Mouse (Mus musculus): ENCODE measurements around the gene Dnah8.
"Not testable (repeated sequence)": the region's sequence is repeated elsewhere in the genome, so short reads cannot be mapped to it uniquely, and the experiment has no call there.

Gene Dnah8

DNA sequence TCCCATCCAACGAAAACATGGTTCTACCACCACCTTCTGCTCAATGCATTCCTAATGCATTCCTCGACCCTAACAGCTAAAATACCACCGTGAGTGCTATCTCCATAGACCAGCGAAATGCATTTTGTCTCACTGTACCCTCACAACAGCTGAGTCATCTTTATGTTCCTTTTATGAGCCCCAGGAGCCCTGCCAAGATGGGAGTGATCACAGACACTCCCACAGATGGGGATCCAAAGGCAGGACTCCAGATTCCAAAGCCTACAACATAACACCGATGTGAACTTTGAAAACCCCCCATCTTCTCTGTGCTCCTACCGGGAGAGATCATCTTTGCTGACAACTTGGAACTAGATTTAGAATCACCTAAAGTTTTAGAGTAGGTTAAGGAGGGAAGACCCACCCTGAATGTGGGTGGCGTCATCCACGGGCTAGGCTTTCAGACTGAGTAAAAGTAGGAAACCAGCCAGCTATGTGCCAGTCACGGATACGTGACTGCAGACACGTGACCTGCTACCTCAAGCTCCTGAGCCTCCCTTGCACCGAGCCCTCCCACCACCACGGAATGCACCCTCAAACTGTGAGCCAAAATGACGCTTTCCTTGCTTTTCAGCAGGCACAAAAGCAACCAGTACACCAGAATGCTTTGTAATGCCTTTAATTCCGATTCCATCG lies 14.7 kb upstream of the Dnah8 start:
- no peak for DNase-seq

DNA sequence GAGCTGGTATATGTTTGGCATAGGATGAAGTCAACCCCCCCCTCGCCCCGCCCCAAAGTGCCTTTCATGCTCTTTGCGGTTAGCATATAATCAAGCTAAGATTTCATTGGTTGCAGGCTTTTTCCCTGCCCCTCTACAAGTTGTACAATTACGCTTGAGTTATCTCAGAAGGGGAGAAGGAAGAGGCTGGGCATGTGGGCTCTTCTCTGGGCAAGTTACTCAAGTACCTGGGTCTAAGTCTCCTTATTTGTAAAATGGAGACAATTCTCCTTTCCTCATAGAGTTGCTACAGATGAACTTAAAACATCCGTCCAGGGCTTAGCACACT lies 14.2 kb upstream of the Dnah8 start:
- no peak for DNase-seq

DNA sequence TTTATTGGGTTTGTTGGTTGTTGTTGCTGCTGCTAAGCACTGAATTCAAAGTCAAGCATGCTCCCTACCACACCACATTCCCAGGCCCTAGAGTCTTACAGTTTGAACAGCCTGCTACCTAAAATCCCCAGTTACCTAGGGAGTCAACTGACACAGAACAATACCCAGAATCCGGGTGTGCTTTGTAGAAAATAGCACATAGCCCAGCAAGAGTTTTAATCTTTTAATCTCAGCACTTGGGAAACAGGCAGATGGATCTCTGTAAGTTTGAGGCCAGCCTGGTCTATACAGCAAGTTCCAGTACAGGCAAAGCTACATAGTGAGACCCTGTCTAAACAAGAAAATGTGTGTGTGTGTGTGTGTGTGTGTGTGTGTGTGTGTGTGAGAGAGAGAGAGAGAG lies 13.4 kb upstream of the Dnah8 start:
- DNase-seq = no peak

DNA sequence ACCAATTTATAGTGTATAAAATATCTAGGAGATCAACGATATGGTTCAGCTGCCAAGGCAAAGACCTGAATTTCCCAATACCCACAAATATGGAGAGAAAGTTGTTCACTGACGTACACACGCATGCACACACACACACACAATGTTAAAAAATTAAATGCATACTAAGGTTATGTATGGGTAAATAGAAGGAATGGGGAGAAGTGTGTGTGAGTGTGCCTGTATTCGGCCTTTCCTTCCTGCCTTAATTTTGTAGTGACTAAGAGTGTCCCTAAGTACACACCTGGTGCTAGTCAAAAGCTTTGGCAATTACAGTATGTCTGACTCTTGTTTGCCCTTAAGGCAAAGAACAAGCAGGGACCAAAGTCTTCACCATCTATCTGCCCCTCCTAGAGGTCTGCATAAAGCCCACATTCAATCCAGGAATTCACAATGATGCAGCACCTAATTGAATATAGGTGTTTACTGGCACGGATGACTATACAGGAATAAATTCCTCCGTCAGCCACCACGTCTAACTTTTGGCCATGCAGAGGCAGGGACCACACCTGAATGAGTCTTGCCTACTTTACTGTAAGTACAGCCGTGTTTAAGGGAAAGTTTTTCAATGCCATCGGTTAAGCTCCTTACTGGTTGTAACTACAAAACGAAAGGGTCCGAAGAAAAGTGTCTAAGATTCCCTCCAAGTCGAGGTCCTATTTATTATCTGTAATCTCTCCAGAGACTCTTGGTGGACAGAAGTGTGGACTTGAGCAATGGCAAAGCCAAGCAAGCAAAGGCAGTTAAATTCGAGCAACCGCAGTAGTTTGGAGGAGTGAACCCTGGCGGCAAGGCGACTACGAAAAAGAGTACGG lies 12.7 kb upstream of the Dnah8 start:
- no peak for DNase-seq

DNA sequence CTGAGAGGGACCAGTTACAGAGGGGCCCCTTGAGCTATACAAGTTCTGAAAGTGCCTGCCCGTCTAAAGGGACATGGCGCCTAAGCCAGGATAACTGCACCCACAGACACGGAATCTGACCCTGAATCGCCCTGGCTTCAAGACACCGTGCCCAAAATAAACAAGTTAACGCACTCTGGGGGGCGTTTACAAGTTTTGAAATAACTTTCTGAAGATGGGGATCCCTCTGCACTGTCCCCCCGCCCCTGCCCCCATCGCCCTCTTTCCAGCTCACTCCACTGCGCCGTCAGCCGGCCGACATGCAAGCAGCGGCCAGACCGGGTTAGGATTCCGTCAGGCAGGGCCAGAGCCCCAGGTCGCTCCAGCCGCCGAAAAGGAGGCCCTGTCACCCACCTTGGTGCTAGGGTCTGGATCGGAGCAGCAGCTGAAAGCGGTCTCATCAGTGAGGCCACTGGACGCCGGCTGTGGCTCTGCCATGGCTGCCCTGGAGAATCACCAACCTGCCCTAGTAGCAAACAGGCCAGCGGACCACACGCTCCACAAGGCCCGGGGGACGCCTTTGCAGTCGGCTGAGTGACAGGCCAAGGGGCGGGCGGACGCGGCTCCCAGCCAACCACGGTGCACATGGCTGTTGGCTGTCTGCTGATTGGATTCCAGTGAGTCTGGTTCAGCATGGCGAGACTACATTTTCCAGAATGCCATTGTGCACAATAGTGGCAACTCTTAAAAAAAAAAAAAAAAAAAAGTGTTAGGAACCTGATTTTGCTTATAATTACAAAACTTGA lies 11.9 kb upstream of the Dnah8 start:
- DNase-seq = peak; percentile 100

DNA sequence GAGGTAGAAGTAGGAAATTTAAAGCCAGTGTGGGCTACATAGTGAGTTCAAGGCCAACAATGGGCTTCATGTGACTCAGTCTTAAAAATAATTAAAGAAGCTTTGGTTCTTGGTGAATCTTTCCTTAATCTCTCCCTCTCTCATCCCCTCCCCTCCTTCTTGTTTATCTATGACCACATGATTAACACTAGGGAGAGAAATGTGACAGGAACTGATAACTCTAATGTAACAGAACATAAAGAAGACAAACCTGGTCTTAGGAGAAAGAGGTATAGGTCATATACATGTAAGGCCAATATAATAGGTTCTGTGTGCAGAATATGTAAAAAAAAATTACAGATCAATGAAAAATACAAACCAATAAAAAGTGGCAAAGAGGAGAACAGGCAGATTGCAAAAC lies 10.8 kb upstream of the Dnah8 start:
- no peak for DNase-seq

DNA sequence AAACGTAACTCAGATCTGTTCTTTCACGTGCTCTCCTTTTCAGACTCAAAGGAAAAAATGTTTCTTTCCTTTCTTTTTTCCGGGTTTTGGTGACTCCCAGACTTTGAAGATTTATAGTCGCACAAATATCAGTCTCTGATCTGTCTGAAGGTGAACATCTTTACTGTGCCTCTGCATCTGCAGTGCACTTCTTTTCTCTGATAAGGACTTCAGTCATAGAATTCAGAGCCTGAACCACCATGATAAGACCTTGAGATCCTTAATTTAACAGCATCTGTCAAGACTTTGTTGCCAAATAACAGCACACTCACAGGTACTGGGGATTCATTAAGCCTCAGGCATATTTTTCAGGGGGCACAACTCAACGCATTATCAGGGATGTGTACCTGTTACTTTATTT lies 8.0 kb upstream of the Dnah8 start:
- no peak for DNase-seq

DNA sequence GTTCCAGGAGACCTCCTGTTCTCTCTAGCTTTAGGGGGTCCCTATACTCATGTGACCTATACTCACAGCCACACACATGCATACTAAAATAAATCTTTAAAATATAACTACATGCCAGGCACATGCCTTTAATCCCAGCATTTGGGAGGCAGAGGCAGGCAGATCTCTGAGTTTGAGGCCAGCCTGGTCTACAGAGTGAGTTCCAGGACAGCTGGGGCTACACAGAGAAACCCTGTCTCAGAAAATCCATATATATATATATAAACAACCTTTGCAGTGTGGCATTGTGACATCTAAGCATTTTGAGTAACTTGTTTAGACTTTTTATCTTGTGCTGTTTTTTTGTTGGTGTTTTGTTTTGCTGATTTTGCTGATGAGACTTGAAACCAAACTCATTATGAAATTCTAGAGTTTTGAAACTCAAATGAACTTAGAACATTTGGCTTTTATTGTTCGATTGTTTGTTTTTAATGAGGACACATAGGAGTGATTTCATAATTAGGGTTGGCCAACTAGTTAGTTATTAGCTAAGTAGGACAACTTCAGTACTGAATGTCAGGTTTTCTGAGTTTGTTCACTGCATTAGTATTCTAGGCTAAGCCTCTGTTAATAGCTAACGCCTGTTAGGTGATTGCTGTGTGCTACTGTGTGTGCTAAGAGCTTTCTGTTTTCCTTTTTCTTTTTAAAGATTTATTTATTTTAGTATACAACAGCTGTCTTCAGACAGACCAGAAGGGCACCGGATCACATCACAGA lies 5.8 kb upstream of the Dnah8 start:
- no peak for DNase-seq

DNA sequence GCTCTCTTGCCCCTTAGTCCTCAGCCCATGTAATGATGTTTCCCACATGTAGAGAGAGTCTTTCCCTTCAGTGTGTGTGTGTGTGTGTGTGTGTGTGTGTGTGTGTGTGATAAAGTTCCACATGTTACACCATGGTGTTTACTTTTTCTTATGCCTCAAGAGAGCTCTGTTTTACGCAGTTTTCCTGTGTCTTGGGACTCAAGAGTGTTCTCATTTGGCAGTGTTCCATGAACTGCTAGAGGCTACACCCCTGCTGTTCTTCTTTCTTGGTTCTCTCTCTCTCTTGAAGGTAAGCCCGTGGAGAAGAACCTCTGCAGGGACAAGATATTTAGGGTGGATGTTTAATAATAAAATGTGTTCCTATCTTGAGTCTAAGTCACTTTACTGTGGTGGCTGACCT lies 5.0 kb upstream of the Dnah8 start:
- DNase-seq = no peak

DNA sequence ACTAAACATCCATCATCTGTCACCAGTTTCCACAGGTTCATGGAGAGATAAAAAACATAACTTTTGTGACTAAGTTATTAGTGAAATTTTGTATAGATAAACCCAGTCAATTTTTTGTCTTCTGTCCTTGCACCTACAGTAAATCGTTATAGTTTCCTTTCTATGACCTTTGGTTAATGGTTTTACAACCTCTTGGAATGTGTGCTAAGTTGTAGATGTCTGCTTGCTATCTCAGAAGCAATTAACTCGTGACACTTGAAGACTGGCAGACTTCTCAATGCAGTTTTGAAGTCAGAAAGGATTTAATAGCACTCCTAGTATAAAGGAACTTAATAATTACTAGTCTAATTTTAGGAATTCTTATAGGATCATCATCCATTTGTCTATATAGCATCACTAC lies 3.6 kb upstream of the Dnah8 start:
- DNase-seq = no peak

DNA sequence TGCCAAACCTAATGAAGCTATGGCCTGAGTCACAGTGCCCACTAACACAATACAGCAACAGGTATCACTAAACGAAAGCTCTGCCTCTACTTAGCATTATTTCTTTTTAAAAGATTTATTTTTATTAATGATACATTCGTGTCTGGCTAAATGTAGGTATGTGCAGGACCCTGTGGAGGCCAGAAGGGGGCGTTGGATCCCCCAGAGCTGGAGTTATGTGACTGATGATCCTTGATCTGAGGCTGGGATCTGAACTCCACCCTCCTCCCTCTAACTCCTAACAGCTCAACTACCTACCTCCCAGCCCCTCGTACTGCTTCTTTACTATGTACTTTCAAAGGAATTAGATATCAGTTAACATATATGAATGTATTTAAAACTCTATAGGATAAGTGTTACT lies 2.7 kb upstream of the Dnah8 start:
- no peak for DNase-seq

DNA sequence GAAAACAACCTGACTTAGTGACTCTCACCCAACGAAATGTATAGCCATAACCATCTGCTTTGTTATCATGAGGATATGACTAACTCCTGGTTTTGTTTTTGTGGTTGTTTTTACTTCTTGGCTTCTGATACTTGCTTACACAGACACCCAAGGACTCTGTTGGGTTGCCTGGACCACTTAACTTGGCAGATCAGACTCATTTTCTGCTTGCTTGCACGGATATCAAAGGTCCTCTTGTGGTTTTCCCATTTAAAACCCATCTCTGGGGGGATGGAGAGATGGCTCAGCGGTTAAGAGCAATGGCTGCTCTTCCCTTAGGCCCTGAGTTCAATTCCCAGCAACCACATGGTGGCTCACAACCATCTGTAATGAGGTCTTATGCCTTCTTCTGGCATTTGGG lies 954 bp upstream of the Dnah8 start:
- DNase-seq = no peak

DNA sequence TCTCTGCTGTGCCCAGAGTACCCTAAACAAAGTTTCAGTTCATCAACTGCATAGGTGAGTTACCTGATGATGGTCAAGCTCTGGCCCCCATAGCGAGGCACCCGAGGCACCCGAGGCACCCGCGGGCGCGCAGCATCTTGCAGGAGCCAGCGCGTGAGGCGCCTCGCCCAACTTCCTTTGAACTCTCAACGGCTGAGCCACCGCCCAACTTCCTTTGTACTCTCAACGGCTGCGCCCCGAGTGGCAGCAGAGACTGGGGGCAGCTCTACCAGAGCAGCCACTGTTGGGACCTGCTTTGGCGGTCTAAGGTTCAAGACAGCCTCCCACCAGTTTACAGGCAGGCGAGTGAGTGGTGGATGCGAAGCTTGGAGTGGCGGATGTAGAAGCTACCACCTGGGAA lies 2.6 kb downstream of the Dnah8 start, which contains the start of gene Glo1:
TSS of gene Glo1 (minus strand) at position 153 of the 400 bp plus-strand sequence.
- not testable (repeated sequence) for DNase-seq

DNA sequence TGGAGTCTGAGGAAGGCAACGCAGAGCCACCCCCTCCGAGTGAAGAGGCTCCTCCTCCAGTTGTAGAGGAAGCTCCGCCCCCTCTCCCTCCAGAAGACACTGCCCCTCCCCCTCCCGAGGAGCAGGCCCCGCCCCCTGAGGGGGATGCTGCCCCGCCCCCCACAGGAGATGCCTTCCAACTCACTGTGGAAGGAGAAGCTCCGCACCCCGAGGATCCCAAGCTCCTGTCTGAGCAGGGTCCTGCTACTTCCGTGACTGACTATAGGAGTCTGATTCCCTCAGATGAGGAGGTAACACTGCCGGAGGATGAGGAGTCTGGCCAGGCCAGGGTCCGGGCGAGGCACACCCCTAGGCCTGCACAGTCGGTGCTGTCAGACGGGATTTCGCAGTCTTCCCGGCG lies 11.2 kb downstream of the Dnah8 start:
- no peak for DNase-seq

DNA sequence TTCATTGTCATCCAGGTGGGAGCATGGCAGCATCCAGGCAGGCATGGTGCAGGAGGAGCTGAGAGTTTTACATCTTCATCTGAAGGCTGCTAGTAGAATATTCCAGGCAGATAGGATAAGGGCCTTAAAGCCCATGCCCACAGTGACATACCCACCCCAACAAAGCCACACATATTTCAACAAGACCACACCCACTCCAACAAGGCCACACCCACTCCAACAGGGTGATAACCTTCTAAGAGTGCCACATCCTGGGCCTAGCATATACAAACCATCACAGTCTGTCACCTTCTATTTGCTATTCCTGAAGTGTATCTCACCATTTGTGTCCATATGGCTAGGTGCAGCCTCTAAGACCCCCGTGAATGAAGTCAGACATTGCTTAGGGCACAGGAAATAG lies 13.6 kb downstream of the Dnah8 start:
- no peak for DNase-seq

DNA sequence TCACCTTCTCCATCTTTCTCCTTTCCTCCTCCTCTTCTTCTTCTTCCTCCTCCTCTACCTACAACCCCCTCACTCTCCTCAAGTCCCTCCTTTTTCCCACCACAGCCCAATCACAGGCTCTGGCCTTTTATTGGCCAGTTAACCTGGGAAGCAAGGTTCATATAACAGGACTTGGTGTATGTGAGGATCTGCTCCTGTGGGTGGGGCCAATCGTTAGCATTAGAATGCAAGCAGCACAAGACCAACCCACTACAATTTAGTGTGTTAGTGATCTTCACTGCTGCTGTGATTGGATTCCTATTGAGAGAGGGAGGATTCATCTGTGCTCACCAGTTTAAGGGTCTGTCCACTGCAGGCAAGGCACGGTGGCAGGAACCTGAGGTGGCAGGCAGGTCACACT lies 14.8 kb downstream of the Dnah8 start:
- no peak for DNase-seq

DNA sequence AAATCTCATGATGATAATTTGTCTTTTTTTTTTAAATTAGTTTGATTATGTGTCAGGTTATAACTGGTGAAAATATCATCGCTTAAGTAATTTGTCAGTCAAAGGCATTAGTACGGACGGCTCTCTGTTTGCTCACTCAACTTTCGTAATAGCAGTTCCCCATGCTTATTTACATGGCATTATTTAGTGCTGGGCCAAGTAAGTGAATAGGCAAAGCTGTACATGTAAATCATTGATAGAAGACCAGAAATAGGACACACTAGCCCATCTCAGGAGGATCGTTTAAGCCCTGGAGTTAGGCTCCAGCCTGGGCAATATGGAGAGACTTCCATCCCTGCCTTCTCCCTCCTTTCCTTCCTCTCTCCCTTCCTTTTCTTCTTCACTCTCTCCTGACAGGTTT lies 16.7 kb downstream of the Dnah8 start:
- no peak for DNase-seq

DNA sequence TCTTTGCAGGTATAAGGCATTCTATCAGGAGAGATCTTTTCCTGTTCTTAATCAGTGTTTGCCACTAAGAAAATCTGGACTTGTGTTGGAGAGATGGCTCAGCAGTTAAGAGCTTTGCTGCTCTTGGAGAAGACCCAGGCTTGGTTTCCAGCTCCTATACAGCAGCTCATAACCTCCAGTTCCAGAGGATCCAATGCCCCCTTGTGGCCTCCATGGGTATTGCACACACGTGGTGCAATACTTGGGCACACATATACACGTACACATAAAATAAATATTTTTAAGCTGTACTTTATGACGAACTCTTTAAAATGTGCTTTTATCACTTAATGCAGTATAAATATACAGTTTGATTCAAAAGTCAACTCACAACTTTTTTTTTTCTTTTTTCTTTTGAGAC lies 24.6 kb downstream of the Dnah8 start:
- DNase-seq = no peak

DNA sequence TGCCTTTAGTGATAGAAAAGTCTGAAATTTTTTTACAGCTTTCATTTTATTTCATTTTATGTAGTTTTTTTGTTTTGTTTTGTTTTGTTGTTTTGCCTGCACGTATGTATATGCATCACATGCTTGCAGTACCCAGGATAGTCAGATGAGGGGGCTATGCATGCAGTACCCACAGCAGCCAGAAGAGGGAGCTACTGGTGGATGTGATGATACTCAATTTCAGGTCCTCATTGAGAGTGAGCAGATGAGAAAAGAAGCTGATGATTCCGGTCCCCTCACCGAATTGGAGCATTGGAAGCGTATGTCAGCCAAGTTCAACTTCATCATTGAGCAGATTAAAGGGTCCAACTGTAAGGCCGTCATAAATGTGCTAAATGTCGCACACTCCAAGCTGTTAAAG lies 28.9 kb downstream of the Dnah8 start:
- no peak for DNase-seq

DNA sequence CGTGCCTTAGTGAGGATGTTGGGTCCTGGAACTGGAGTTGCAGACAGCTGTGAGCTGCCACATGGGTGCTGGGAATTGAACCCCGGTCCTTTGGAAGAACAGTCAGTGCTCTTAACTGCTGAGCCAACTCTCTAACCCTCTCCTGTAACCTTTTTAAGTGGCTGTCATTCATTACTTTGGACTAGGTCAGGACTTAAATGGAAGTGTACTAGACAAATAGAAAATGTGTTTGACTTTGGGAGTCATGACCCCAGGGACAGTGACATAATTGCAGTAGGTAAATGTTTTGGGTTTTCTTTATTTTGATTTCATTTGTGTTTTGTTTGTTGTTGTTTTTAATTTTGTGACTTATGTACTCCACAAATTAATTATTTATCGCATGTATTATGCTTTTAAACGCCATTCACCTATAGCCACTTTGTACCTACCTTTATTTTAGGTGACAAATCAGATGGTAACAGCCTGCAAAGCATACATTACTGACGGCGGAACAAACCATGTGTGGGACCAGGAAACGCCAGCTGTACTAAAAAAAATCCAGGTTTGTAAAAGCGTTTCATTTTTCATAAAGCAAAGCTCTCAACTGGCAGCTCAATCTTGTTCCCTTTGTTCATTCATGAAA lies 33.5 kb downstream of the Dnah8 start:
- DNase-seq = no peak

DNA sequence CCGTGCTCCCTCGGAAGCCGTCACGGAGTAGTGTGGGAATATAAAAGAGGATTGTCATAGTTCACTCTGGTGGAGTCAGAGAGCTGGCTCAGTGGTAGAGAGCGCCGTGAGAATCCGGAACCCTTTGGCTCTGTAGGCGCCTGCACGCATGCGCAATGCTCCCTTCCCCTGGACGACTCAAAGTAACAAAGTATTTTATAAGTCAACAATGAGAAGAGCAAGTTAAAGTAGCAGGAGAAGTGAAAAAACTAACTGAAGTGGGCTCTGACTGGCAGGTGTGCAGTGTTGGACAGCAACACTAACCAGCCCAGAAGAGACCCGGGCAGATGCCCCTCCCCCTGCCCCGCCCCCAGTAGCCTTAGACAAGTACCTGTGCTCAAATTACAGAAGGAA lies 34.0 kb downstream of the Dnah8 start:
- peak; percentile 83 for DNase-seq

DNA sequence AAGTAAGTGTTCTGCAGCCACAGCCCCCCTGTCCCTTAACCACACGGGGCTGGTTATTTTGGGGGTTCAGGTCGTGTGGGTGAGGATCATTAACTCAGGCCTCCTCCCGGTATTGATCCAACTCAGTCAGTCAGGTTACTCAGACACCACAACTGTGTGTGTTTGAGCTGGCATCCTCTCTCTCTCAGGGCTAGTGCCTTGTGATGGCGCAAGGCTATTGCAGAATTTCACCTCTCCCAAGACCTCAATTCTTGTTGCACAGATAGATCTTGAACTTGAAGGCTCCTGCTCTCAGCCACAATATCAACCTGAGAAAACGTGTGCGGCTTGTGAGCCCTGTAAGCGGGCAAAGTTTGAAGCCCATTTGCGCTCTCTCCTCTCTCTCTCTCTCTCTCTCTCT lies 38.0 kb downstream of the Dnah8 start:
- DNase-seq = no peak

DNA sequence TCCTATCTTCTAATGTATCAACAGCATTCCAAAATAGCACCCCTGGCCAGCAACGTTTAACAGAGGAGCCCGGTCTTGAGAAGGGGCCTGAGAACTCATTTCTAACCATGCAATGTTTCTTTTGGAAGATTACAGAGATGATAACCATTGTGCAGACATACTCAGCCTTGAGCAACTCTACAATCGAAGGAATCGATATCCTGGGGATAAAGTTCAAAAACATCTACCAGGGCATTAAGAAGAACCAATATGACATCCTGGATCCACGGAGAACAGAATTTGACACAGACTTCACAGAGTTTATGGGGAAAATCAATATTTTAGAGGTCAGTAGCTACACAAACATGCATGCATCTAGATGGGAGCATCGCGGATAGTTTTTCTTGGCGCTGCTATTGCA lies 39.0 kb downstream of the Dnah8 start:
- no peak for DNase-seq

All from kidney, adult 18-20 months (tissue).